Mouse (Mus musculus): ENCODE measurements around the gene Trim2.

The Trim2 gene

DNA sequence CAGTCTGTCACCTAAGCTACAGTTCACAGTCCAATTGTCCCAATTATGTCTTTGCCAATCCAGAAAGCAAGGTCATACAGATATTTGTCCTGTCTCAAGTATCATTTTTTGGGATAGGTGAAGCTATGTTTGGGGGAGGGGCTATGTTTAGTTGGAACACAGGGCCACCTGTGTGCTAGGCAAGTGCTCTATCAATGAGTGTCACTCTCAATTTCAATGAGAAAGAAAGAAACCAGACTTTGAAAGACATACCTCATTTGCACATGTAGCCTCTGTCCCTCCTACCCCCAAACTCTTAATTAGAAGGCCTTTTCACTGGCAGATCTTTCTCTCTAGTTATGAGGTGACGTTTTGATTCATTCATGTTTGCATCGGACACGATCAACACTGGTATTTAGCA is 21.9 kb downstream of the Trim2 start:
- no peaks in the 10 kb centered on the region for H3K36me3 ChIP-seq (ENCODE audit: control insufficient read depth, insufficient read depth, low read length, poor library complexity, severe bottlenecking)
- no peaks in the 10 kb centered on the region for H3K27me3 ChIP-seq (ENCODE audit: control insufficient read depth, insufficient read depth, low read length, poor library complexity, severe bottlenecking)
- no peak for DNase-seq (ENCODE audit: low read depth, low spot score)

DNA sequence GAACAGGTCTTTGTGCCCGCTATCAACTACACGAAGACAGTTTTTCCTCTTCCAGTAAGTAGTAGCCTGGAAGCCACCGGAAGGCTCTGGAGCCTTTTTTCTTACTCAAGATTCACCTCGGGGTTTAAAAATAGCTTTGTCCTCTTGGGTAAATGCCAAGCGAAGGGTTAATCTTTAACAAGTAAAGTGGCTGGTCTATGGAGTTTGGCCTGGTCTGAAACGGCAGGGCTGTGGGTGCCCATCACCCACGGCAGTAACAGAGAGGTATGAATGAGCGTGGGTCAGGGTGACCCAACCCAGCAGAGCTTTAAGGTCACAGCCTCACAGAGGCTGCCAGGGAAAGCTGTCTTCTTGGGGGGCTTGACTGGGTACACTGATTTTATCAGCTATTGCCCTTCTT is 23.2 kb downstream of the Trim2 start:
- no peak for DNase-seq (ENCODE audit: low read depth, low spot score)
- no peaks in the 10 kb centered on the region for H3K27me3 ChIP-seq (ENCODE audit: control insufficient read depth, insufficient read depth, low read length, poor library complexity, severe bottlenecking)
- H3K36me3 ChIP-seq (ENCODE audit: control insufficient read depth, insufficient read depth, low read length, poor library complexity, severe bottlenecking) = no peaks in the 10 kb centered on the region

DNA sequence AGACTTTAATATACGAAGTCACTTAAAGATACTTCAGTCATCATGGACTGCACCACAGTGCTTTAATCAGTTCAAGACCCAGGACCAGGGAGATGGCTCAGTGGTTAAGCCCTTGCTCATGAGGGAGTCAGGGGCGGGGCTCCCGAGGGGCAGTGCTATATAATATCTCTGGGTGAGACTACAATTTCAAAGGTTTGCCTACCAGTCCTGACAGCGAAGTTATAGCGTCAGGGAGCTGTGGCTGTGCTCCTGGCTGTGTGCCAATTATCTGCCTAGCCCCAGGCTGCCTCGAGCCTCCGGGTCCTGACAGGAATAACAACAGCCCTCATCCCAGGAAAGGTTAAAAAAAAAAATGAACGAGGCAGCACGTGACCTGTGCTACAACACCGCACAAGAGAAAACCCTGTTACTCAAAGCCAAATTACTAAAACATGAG is 24.7 kb downstream of the Trim2 start:
- H3K36me3 ChIP-seq (ENCODE audit: control insufficient read depth, insufficient read depth, low read length, poor library complexity, severe bottlenecking) = no peaks in the 10 kb centered on the region
- no peaks in the 10 kb centered on the region for H3K27me3 ChIP-seq (ENCODE audit: control insufficient read depth, insufficient read depth, low read length, poor library complexity, severe bottlenecking)

DNA sequence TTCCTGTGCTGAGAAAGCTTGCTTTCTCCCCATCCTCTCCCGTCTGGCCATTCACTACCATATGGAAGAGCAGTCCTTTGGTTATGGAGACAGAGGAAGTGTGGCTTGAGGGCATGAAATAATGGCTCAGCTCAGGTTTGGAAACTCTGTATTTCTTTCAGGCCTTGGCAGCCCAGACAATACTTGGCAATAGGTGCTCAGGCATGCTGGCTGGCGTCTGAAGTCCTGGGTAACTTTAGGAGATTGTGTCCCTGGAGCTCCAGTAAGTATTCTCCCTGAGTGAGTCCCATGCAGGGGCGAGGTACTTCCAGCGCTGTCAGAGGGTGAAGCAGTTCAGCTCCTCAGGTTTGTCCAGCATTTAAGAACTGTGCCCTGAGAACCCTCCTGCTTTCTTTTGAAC is 27.9 kb downstream of the Trim2 start:
- no peak for DNase-seq (ENCODE audit: low read depth, low spot score)
- no peaks in the 10 kb centered on the region for H3K27me3 ChIP-seq (ENCODE audit: control insufficient read depth, insufficient read depth, low read length, poor library complexity, severe bottlenecking)
- H3K36me3 ChIP-seq (ENCODE audit: control insufficient read depth, insufficient read depth, low read length, poor library complexity, severe bottlenecking) = no peaks in the 10 kb centered on the region

More for the DNA sequence above, 24.7 kb downstream of the Trim2 start:
- DNase-seq (ENCODE audit: low read depth, low spot score) = no peak

DNA sequence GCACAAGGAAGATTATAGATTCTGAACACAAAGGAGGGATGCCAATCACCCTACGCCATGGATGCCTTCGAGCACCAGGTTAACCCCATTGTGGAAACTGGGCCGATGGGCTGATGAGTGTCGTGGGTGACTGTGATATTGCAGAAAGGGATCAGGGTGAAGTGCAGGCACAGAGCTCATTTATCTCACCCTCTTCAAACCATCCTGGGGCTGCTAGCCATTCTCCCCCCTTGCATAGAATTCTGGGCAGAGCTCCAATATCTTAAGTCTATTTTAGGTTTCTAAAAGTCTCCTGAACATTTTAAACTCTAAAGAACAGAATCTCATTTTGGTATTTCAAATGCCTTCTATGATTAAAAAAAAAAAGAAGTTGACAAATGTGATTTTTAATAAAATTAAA is 31.6 kb downstream of the Trim2 start:
- no peak for DNase-seq (ENCODE audit: low read depth, low spot score)
- Histone ChIP-seq H3K36me3 (ENCODE audit: control insufficient read depth, insufficient read depth, low read length, poor library complexity, severe bottlenecking) (no peaks in the 10 kb centered on the region), H3K27me3 (ENCODE audit: control insufficient read depth, insufficient read depth, low read length, poor library complexity, severe bottlenecking) (no peaks in the 10 kb centered on the region)

DNA sequence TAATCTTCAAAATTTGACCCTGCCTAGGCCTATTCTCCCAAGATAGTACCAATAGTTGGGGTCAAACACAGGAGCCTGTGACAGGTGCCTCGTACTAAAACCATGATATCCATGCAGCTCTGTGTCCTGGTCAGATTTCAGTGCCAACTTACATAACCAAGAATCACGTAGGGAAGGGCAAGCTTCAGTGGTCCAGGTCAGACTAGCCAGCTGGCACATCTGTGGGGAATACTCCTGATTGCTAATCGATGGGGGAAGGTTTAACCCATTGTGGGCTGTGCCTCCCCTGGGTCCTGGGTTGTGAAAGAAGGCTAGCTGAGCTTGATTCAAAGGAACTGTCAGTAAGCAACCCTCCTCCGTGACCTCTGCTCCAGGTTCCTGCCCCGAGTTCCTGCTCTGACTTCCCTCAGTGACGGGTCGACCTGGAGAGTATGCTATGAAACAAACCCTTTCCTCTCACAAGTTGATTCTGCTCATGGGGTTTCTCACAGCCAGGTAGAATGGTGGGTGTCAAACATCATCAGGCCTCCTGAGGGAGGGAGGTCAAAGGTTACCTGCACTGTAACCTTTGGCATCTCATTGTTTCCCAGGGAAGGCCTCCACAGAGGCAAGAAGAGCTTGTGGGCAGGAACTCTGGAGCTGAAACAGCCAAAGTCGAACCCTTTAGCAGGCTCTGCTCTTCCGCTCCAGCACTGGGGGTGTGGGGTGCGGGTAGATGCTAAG is 34.2 kb downstream of the Trim2 start:
- H3K27me3 ChIP-seq (ENCODE audit: control insufficient read depth, insufficient read depth, low read length, poor library complexity, severe bottlenecking) = no peaks in the 10 kb centered on the region
- no peak for DNase-seq (ENCODE audit: low read depth, low spot score)
- no peaks in the 10 kb centered on the region for H3K36me3 ChIP-seq (ENCODE audit: control insufficient read depth, insufficient read depth, low read length, poor library complexity, severe bottlenecking)

DNA sequence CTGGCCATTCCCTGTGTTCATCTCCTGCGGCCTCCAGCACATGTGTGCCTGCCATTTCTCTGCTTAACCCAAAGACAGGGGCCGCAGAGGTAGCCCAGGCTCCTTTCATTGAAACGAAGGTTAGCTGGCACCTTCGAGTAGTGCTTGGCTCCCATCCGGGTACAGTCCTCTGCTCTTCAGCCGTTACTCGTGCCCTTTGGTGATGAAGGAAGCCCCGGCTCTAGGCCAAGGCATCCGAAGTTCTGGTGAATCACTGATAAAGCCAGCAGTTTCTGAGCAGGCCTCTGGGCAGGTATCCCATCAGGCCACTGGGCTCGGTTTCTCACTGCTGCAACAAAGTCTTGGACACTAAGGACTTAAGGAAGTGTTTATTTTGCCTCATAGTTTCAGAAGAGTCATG is 34.9 kb downstream of the Trim2 start:
- no peaks in the 10 kb centered on the region for H3K36me3 ChIP-seq (ENCODE audit: control insufficient read depth, insufficient read depth, low read length, poor library complexity, severe bottlenecking)
- DNase-seq (ENCODE audit: low read depth, low spot score) = no peak
- no peaks in the 10 kb centered on the region for H3K27me3 ChIP-seq (ENCODE audit: control insufficient read depth, insufficient read depth, low read length, poor library complexity, severe bottlenecking)

DNA sequence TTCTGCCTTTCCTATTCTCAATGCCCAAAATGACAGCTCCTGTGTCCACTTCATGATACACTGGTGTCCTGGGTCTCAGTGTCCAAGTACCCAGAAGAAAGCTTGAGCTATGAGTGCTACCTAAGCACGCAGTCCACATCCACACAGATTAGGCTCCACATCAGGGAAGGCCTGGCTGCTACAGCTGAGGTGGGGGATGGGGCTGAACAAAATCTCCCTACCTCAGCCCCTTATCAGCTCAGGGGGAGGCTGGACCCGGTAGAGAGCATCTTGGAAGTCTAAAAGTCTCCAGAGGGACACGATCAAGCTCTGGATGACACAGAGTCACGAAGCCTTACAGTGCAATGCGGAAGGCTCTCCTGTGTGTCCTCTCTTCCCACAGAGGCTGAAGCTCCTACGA is 35.6 kb downstream of the Trim2 start:
- Histone ChIP-seq H3K27me3 (ENCODE audit: control insufficient read depth, insufficient read depth, low read length, poor library complexity, severe bottlenecking) (no peaks in the 10 kb centered on the region), H3K36me3 (ENCODE audit: control insufficient read depth, insufficient read depth, low read length, poor library complexity, severe bottlenecking) (no peaks in the 10 kb centered on the region)
- no peak for DNase-seq (ENCODE audit: low read depth, low spot score)

DNA sequence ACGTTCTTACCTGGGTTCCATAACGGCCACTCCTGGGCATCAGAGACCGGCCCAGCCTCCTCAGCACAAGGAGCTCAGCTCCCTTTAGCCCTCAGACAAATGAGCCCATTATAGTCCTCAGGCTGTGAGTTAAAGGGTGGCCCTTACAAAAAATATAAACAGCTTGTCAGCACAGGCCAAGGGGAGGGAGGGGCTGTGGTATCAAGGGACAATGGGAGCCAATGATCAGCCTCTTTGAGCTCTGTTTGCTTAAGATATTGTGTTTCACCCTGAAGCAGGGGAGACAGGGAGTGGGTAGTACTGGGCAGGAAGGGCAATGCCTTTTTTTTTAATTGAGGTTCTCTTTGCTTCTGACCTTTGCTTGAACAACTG is 36.1 kb downstream of the Trim2 start:
- H3K27me3 ChIP-seq (ENCODE audit: control insufficient read depth, insufficient read depth, low read length, poor library complexity, severe bottlenecking) = no peaks in the 10 kb centered on the region
- H3K36me3 ChIP-seq (ENCODE audit: control insufficient read depth, insufficient read depth, low read length, poor library complexity, severe bottlenecking) = no peaks in the 10 kb centered on the region
- DNase-seq (ENCODE audit: low read depth, low spot score) = no peak

DNA sequence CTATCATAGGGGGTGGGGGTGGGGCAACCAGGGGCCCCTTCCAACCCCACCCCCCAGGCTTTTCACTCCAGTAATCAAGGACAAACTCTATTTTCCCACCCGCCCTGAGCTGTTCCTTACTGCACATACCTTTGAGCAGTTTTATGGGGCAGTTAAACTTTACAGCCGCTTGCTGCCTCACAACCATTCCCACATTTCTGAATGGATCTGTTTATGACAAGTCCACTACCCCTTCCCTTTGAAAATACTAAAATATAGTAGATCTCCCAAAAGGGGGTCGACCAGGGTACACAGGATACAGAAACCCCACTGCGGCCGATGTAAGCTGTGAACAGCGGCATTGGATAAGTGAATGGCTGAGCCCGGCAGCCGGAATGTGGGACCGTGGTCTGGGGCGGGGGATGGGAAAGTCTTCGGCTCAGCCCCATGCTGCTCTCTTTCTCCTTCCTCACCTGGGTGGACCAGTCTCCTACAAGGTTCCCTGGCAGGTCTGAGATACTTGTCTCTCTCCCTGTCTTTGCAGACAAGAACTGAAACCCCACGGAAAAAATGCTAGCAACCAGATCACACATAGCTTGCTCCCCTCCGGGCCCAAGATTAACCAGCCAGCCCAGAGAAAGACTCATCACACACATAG is 36.6 kb downstream of the Trim2 start:
- H3K36me3 ChIP-seq (ENCODE audit: control insufficient read depth, insufficient read depth, low read length, poor library complexity, severe bottlenecking) = no peaks in the 10 kb centered on the region
- DNase-seq (ENCODE audit: low read depth, low spot score) = no peak
- no peaks in the 10 kb centered on the region for H3K27me3 ChIP-seq (ENCODE audit: control insufficient read depth, insufficient read depth, low read length, poor library complexity, severe bottlenecking)

DNA sequence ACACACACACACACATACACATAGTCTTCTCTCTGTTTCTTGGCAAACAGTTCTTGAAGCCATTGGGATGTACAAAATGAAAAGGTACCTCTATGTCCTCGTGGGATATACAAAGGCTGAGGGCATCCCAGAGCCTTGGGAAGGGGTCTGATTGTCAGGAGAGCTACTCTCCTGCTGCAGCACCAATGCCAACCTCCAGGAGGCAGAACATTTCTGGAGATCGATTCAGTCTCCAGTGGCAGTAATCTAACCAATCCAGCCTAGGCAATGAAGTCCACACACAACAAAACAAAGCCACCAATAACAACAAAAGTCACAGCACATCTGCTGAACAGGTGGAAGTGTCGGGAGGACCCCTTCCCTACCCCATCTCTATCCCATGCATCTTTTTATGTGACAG is 38.2 kb downstream of the Trim2 start:
- DNase-seq (ENCODE audit: low read depth, low spot score) = no peak
- no peaks in the 10 kb centered on the region for H3K36me3 ChIP-seq (ENCODE audit: control insufficient read depth, insufficient read depth, low read length, poor library complexity, severe bottlenecking)
- H3K27me3 ChIP-seq (ENCODE audit: control insufficient read depth, insufficient read depth, low read length, poor library complexity, severe bottlenecking) = no peaks in the 10 kb centered on the region

DNA sequence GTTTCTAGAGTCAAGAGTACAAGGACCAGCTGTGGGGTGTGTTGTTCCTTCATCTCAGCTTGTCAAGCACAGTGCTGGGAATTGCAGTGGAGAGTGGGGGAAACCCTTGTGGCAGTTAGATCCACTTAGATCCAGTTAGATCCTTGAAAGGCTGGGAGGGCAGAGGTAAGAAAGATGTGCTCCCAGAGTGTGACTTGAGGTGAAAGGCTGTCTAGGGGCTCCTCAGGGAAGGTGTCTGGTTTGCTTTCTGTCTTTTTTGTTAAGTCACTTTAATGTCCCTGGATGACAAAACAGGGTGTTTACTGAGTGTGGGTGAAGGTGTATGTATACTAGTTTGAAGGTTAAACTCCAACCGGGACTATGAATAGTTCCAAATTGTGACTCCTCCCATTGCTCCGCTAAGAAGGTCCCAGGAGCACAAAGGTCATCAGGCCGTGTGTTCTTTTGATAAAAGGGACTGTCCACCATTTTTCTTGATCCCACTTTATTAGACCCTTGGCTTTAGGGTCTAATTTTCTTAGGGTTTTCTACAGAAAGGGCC is 40.2 kb downstream of the Trim2 start:
- no peak for DNase-seq (ENCODE audit: low read depth, low spot score)
- H3K36me3 ChIP-seq (ENCODE audit: control insufficient read depth, insufficient read depth, low read length, poor library complexity, severe bottlenecking) = no peaks in the 10 kb centered on the region
- H3K27me3 ChIP-seq (ENCODE audit: control insufficient read depth, insufficient read depth, low read length, poor library complexity, severe bottlenecking) = no peaks in the 10 kb centered on the region

DNA sequence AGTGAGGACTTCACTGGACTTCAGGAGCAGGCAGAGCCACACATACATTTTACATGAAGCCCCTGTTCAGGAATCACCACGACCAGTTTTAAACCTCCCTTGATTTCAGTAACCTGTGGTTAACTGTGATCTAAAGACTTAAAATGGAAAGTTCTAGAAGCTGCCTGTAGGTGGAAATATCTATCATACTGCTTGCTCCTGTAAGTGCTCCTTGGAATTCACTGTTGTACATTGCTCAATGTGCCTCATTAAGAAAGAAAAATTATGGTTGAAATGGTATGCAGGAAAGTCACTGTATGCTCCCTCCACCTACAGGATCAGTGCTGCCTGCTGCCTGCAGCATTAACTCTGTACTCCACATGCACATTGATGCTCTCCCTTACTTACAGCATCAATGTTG is 41.6 kb downstream of the Trim2 start:
- Histone ChIP-seq H3K27me3 (ENCODE audit: control insufficient read depth, insufficient read depth, low read length, poor library complexity, severe bottlenecking) (no peaks in the 10 kb centered on the region), H3K36me3 (ENCODE audit: control insufficient read depth, insufficient read depth, low read length, poor library complexity, severe bottlenecking) (no peaks in the 10 kb centered on the region)
- no peak for DNase-seq (ENCODE audit: low read depth, low spot score)

DNA sequence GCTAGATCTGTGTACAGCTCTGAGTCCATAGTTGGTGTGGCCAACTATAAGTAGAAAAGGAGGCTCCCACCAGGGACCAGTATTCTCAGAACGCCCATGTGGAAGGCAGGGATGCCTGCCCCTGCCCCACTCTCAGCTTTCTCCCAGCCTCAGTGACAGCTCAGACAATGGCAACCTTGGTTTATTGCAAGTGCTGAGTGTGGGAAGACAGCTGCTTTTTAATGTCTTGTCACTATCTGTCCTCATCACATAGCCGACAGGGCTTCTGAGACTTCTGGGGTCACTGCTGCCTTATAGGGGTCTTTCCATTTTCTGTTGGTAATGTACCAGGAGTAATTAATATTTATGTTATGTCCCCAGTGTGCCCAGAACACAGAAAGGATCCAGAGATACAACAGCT is 42.3 kb downstream of the Trim2 start:
- DNase-seq (ENCODE audit: low read depth, low spot score) = no peak
- Histone ChIP-seq H3K36me3 (ENCODE audit: control insufficient read depth, insufficient read depth, low read length, poor library complexity, severe bottlenecking) (no peaks in the 10 kb centered on the region), H3K27me3 (ENCODE audit: control insufficient read depth, insufficient read depth, low read length, poor library complexity, severe bottlenecking) (no peaks in the 10 kb centered on the region)

DNA sequence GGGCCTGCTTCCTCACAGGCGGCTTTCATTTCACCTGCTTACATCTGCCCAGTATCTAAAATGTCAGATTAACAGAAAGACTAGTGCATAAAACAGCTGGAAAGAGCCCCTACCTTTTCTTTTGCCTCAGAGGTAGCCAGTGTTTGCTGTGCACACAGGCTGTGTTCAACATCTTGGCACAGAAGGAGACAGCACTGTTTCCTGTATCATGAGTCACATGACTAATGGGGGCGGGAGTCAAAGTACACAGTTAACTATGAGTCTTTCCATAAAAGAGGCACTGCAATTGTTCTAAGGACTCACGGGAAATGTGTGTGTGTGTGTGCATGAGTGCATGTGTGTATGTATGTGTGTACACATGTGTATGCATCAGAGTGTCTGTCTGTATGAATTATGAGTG is 43.9 kb downstream of the Trim2 start:
- DNase-seq (ENCODE audit: low read depth, low spot score) = no peak
- Histone ChIP-seq H3K36me3 (ENCODE audit: control insufficient read depth, insufficient read depth, low read length, poor library complexity, severe bottlenecking) (no peaks in the 10 kb centered on the region), H3K27me3 (ENCODE audit: control insufficient read depth, insufficient read depth, low read length, poor library complexity, severe bottlenecking) (no peaks in the 10 kb centered on the region)

All from splenic B cell, adult 2 months (primary cell).